Mouse (Mus musculus) cortical plate, adult 2 months (tissue): ENCODE results near the gene Slc4a7. TPM values are rescaled to one million over a fixed set of nuclear protein-coding genes. Genes with fewer than 3 reads are reported as not detected.

Source experiments
- H3K27ac ChIP-seq: fragments of 200-500 bp; 2 replicates; pipeline ENCODE4 v1.5.1; 2012; ENCODE audit warnings: low read length, control low read depth, inconsistent platforms; ENCODE audit not compliant: insufficient read depth
- H3K4me1 ChIP-seq: fragments of 200-500 bp; 2 replicates; pipeline ENCODE4 v1.6.1; 2011; ENCODE audit warnings: low read length; ENCODE audit not compliant: control insufficient read depth, insufficient read depth
- H3K4me3 ChIP-seq: fragments of 200-500 bp; 2 replicates; pipeline ENCODE4 v1.5.1; 2011; ENCODE audit warnings: mild to moderate bottlenecking, low read length, control low read depth; ENCODE audit not compliant: insufficient read depth
- CTCF ChIP-seq: fragments of 200-500 bp; IDR thresholded peaks from 2 replicates; pipeline ENCODE4 v1.5.1; 2011; ENCODE audit warnings: mild to moderate bottlenecking, control low read depth, low read length; ENCODE audit not compliant: insufficient read depth; ENCODE audit errors: extremely low read depth
- POLR2A ChIP-seq: fragments of 200-500 bp; IDR thresholded peaks from 2 replicates; pipeline ENCODE4 v1.6.1; 2011; ENCODE audit warnings: mild to moderate bottlenecking, low read length, control low read depth; ENCODE audit not compliant: insufficient read depth; ENCODE audit errors: extremely low read depth
- polyA plus RNA-seq: library from polyadenylated mRNA; depleted of rRNA; stranded (reverse); fragments of >200 nt; gene quantifications from 2 replicates; pipeline ENCODE4 v1.2.3, GENCODE M21; 2012; rRNA removed

The Slc4a7 gene
- 9.6 and 10.2 TPM in 2 replicates for polyA plus RNA-seq

GRCm38 (mm10) chr14:14701710-14702329 is at the start of gene Slc4a7:
Slc4a7 (plus strand) TSS chr14:14702279.
- peak within 1 kb of the TSS; percentile 72 for H3K4me3 ChIP-seq
- TF ChIP-seq CTCF (no peak), POLR2A (no peak)
- H3K27ac ChIP-seq = peak within 1 kb of the TSS; percentile 80
- peaks cover 2% of the 10 kb centered on the region; the same call in 1 of the 2 replicates for H3K4me1 ChIP-seq

GRCm38 (mm10) chr14:14670597-14670996 is 31.5 kb upstream of the Slc4a7 start:
- TF ChIP-seq CTCF (no peak), POLR2A (no peak)
- H3K27ac ChIP-seq = no peak overlapping the region
- no peaks in the 10 kb centered on the region for H3K4me1 ChIP-seq
- no peak overlapping the region for H3K4me3 ChIP-seq

GRCm38 (mm10) chr14:14681611-14682010 is 20.5 kb upstream of the Slc4a7 start:
- no peak for TF ChIP-seq CTCF
- no peak for TF ChIP-seq POLR2A
- H3K4me3 ChIP-seq = no peak overlapping the region
- no peaks in the 10 kb centered on the region for H3K4me1 ChIP-seq
- no peak overlapping the region for H3K27ac ChIP-seq

- H3K4me3 ChIP-seq = no peak overlapping the region
- no peaks in the 10 kb centered on the region for H3K4me1 ChIP-seq
- H3K27ac ChIP-seq = no peak overlapping the region
- TF ChIP-seq CTCF = no peak
- no peak for TF ChIP-seq POLR2A
These were observed 17.3 kb upstream of the Slc4a7 start for GRCm38 (mm10) chr14:14684771-14685170.

GRCm38 (mm10) chr14:14686101-14686551 is 16.0 kb upstream of the Slc4a7 start:
- no peak overlapping the region for H3K4me3 ChIP-seq
- no peak overlapping the region for H3K27ac ChIP-seq
- no peak for TF ChIP-seq POLR2A
- no peak for TF ChIP-seq CTCF
- H3K4me1 ChIP-seq = no peaks in the 10 kb centered on the region

- Histone ChIP-seq H3K27ac (no peak overlapping the region), H3K4me1 (no peaks in the 10 kb centered on the region), H3K4me3 (no peak overlapping the region)
- TF ChIP-seq CTCF = no peak
- TF ChIP-seq POLR2A = no peak
These were observed 14.7 kb upstream of the Slc4a7 start for GRCm38 (mm10) chr14:14687258-14687890.

GRCm38 (mm10) chr14:14702399-14703345 is 593 bp downstream of the Slc4a7 start:
- Histone ChIP-seq H3K4me3 (peak overlapping the region; percentile 72), H3K27ac (peak overlapping the region; percentile 80), H3K4me1 (peaks cover 2% of the 10 kb centered on the region; the same call in 1 of the 2 replicates)
- TF ChIP-seq CTCF = no peak
- TF ChIP-seq POLR2A = peak; percentile 71

- peak overlapping the region; percentile 80 for H3K27ac ChIP-seq
- H3K4me3 ChIP-seq = peak overlapping the region; percentile 72
- TF ChIP-seq CTCF = no peak
- no peak for TF ChIP-seq POLR2A
- H3K4me1 ChIP-seq = peaks cover 2% of the 10 kb centered on the region; the same call in 1 of the 2 replicates
These were observed 1.3 kb downstream of the Slc4a7 start for GRCm38 (mm10) chr14:14703346-14703871.

GRCm38 (mm10) chr14:14704651-14705050 is 2.6 kb downstream of the Slc4a7 start:
- TF ChIP-seq CTCF (no peak), POLR2A (no peak)
- H3K4me3 ChIP-seq = no peak overlapping the region; the same call in 1 of the 2 replicates
- H3K27ac ChIP-seq = no peak overlapping the region
- peaks cover 2% of the 10 kb centered on the region; the same call in 1 of the 2 replicates for H3K4me1 ChIP-seq
